Mouse (Mus musculus) cerebellum, adult 11 months (tissue): ENCODE data around the gene Zswim8.
A peak's percentile ranks its signal among the peaks of the same experiment; 100 is the strongest.
"Not testable (repeated sequence)": the region's sequence is repeated elsewhere in the genome, so short reads cannot be mapped to it uniquely, and the experiment has no call there.

ENCODE experiments used
- DNase-seq: peaks from one replicate; pipeline ENCODE4 v3.0.0; 2022

Gene Zswim8

GRCm38 (mm10) chr14:20694185-20694883 lies 13.0 kb upstream of the Zswim8 start:
- DNase-seq: no peak

GRCm38 (mm10) chr14:20694884-20695760 lies 12.2 kb upstream of the Zswim8 start, which contains the start of gene Fut11:
Gene Fut11 (plus strand): TSS chr14:20694968.
- peak; percentile 90 for DNase-seq

GRCm38 (mm10) chr14:20695761-20696520 lies 11.4 kb upstream of the Zswim8 start:
- DNase-seq: peak; percentile 33

GRCm38 (mm10) chr14:20696986-20697385 lies 10.4 kb upstream of the Zswim8 start:
- DNase-seq: no peak

- no peak for DNase-seq
Measured at GRCm38 (mm10) chr14:20698515-20698914, 8.8 kb upstream of the Zswim8 start.

GRCm38 (mm10) chr14:20700362-20700761 lies 7.0 kb upstream of the Zswim8 start:
- DNase-seq: no peak

- DNase-seq: no peak
Measured at GRCm38 (mm10) chr14:20701554-20701953, 5.8 kb upstream of the Zswim8 start.

GRCm38 (mm10) chr14:20702096-20702740 lies 5.1 kb upstream of the Zswim8 start:
- no peak for DNase-seq

- DNase-seq: peak; percentile 86
Measured at GRCm38 (mm10) chr14:20702741-20703381, 4.5 kb upstream of the Zswim8 start, which contains the start of gene Chchd1. Gene Chchd1 (plus strand): TSS chr14:20703006.

- not testable (repeated sequence) for DNase-seq
Measured at GRCm38 (mm10) chr14:20703461-20703860, 3.9 kb upstream of the Zswim8 start.

- DNase-seq: no peak
Measured at GRCm38 (mm10) chr14:20708239-20708638, 887 bp downstream of the Zswim8 start.

- no peak for DNase-seq
Measured at GRCm38 (mm10) chr14:20713832-20714231, 6.5 kb downstream of the Zswim8 start.

GRCm38 (mm10) chr14:20718443-20718842 lies 11.1 kb downstream of the Zswim8 start:
- DNase-seq: no peak

- DNase-seq: no peak
Measured at GRCm38 (mm10) chr14:20719767-20720166, 12.4 kb downstream of the Zswim8 start.

GRCm38 (mm10) chr14:20721371-20721770 lies 14.0 kb downstream of the Zswim8 start:
- no peak for DNase-seq

- DNase-seq: no peak
Measured at GRCm38 (mm10) chr14:20723006-20723405, 15.7 kb downstream of the Zswim8 start.

- DNase-seq: peak; percentile 55
Measured at GRCm38 (mm10) chr14:20724043-20724442, 16.7 kb downstream of the Zswim8 start.

GRCm38 (mm10) chr14:20725660-20726339 lies 18.4 kb downstream of the Zswim8 start:
- no peak for DNase-seq

- DNase-seq: no peak
Measured at GRCm38 (mm10) chr14:20729871-20730270, 22.5 kb downstream of the Zswim8 start.

GRCm38 (mm10) chr14:20730853-20731602 lies 23.7 kb downstream of the Zswim8 start:
- no peak for DNase-seq
